Mouse (Mus musculus) liver, postnatal 0 days (tissue): ENCODE measurements around the gene Ano9.

Experiments used
- CTCF ChIP-seq: sonication (generic); IDR thresholded peaks from 2 replicates; pipeline ENCODE4 v1.5.1; 2016; ENCODE audit warnings: antibody characterized with exemption, low read depth
- EP300 ChIP-seq: IDR thresholded peaks from 2 replicates; pipeline ENCODE4 v1.6.1; 2016; ENCODE audit warnings: antibody characterized with exemption, low read depth, mild to moderate bottlenecking

GRCm38 (mm10) chr7:141088473-141088872 is 29.1 kb downstream of the Ano9 start:
- TF ChIP-seq CTCF = no peak
- no peak for TF ChIP-seq EP300
